Comparison of ENCODE assay signal across 9 mouse cellular contexts in the genomic region with DNA sequence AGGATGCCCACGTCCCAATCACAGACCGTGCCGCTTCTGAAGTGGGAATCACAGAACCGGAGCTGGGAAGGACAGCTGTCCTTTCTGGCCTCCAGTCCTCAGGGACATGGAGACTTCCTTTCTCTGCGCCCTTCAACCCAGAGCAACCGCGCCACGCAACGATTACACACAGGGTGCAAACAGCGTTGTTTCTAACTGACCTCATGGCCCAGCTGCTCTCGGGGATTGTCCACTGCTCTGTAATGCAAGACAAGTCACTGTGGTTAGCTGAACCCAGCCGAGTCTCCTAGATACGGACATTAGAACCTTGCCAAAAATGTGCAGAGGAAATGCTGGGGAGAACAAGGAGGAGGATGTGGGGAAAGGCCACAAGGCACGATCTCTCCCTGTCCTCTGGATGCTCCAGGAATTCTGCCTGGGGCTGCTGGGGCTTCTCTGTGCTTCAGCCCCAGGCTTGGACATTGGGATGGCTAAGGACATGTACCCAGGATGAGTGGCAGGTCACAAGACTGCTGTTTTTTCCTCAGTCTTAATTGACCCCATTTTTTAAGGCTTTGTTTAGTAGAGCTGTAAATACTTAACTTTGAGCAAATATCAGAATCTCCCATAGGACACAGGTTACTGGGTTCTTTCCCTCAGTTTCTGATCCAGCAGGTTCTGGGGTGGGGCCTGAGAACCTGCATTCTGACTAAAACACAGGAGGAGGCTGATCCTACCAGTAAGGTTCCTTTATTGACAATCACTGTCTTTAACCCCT. TPM values are rescaled to one million over a fixed set of nuclear protein-coding genes. Genes with fewer than 3 reads are reported as not detected.
DNase-seq lines count a peak whose midpoint lies in the region; ATAC-seq and TF ChIP-seq lines count a peak whose summit lies in the region.
"Had no signal": no experiment of that assay in that cellular context is flagged by ENCODE, and none has a peak within 500 bp of the region (broad histone marks: within the 10 kb centered on the region; RNA-seq: fewer than 3 reads in every experiment).

No protein-coding gene starts in this region.

- H3K36me3 ChIP-seq in liver, embryonic 11.5 days (ENCODE audit: control insufficient read depth, insufficient read depth, low read length), result no peaks in the 10 kb centered on the region
- H3K36me3 ChIP-seq in myocyte (ENCODE audit: control insufficient read depth, insufficient read depth), result no peaks in the 10 kb centered on the region
- H3K36me3 ChIP-seq: hindbrain, embryonic 15.5 days had no signal

- H3K27me3 ChIP-seq in liver, embryonic 11.5 days (replicated peaks; ENCODE audit: control insufficient read depth, insufficient read depth, low read length), result peaks cover 22% of the 10 kb centered on the region
- no peaks in the 10 kb centered on the region for H3K27me3 ChIP-seq in myocyte (ENCODE audit: control insufficient read depth, insufficient read depth, insufficient read length)
- H3K27me3 ChIP-seq: hindbrain, embryonic 15.5 days had no signal

- H3K27ac ChIP-seq in liver, embryonic 11.5 days (ENCODE audit: low read depth, low read length), result no peak overlapping the region
- H3K27ac ChIP-seq: hindbrain, embryonic 15.5 days had no signal

- ATAC-seq in liver, embryonic 11.5 days (replicated peaks; ENCODE audit: low FRiP score), result no peak

- no peak for TF ChIP-seq POLR2A in brain, embryonic 14.5 days (IDR thresholded peaks at IDR 0.05; ENCODE audit: borderline replicate concordance, extremely low read depth, insufficient read depth, insufficient read length, poor library complexity, severe bottlenecking)
- TF ChIP-seq POLR2A in myocyte (IDR thresholded peaks at IDR 0.05; ENCODE audit: insufficient read length, low read depth), result peak; percentile 50

- no peak overlapping the region for H3ac ChIP-seq in myocyte (ENCODE audit: control insufficient read depth, insufficient read length)

- no peaks in the 10 kb centered on the region for H3K9me3 ChIP-seq in liver, embryonic 11.5 days (ENCODE audit: control insufficient read depth, low read length)
- H3K9me3 ChIP-seq: hindbrain, embryonic 15.5 days had no signal

- H3K4me2 ChIP-seq in liver, embryonic 11.5 days, result no peak overlapping the region
- peak overlapping the region; percentile 78 for H3K4me2 ChIP-seq in myocyte (ENCODE audit: low read depth)
- H3K4me2 ChIP-seq: hindbrain, embryonic 15.5 days had no signal

- no peak overlapping the region for H3K9ac ChIP-seq in liver, embryonic 11.5 days (ENCODE audit: low read depth, low read length)
- H3K9ac ChIP-seq: hindbrain, embryonic 15.5 days had no signal

- no peak overlapping the region for H3K4me3 ChIP-seq in liver, embryonic 11.5 days (ENCODE audit: low read depth, low read length)
- no peak overlapping the region for H3K4me3 ChIP-seq in myocyte
- H3K4me3 ChIP-seq: hindbrain, embryonic 15.5 days had no signal

- no peaks in the 10 kb centered on the region for H3K79me2 ChIP-seq in myocyte (ENCODE audit: control insufficient read depth, insufficient read depth)

- peak; percentile 19 for DNase-seq in liver
- no peak for DNase-seq in liver, embryonic 11.5 days (ENCODE audit: low spot score)
- DNase-seq in brain, embryonic 14.5 days (ENCODE audit: low read depth), result peak; percentile 16
- DNase-seq in kidney, adult 18-20 months, result peak; percentile 43
- DNase-seq in spleen, postnatal 10 days (ENCODE audit: low spot score in 2 of 2), result no peak
- no peak for DNase-seq in spleen, adult 18-20 months
- no peak for DNase-seq in left cerebral cortex, adult 18-20 months (ENCODE audit: low spot score in 2 of 2)

- WGBS in liver, embryonic 11.5 days, result 51% methylated on average over 14 of the region's 14 CpGs

- TF ChIP-seq CTCF in brain, embryonic 14.5 days (IDR thresholded peaks at IDR 0.05; ENCODE audit: borderline replicate concordance, extremely low read depth, insufficient read depth, insufficient read length), result no peak

- H3K4me1 ChIP-seq in liver, embryonic 11.5 days (replicated peaks; ENCODE audit: control insufficient read depth, insufficient read depth, low read length), result no peaks in the 10 kb centered on the region

TF ChIP-seq in myocyte, 11 proteins besides CTCF, POLR2A, EP300 and RAD21:
- TF ChIP-seq SRF (IDR thresholded peaks at IDR 0.05; ENCODE audit: control insufficient read depth, insufficient read length, low read depth) (no peak), REST (IDR thresholded peaks at IDR 0.05; ENCODE audit: insufficient read depth, insufficient read length) (no peak), MAX (IDR thresholded peaks at IDR 0.05; ENCODE audit: low read depth) (no peak), MYOD1 (IDR thresholded peaks at IDR 0.05; ENCODE audit: control insufficient read depth in 1 of 3, insufficient read length in 2 of 3, low read depth in 2 of 3) (peak; percentile 75 to 96 (median 94)), MYOG (IDR thresholded peaks at IDR 0.05; ENCODE audit: control insufficient read depth in 1 of 3, insufficient read depth in 1 of 3, insufficient read length in 2 of 3, low read depth in 2 of 3) (peak; percentile 82 to 96 (median 92)), TCF3 (IDR thresholded peaks at IDR 0.05; ENCODE audit: insufficient read length, low read depth) (peak; percentile 90), USF1 (IDR thresholded peaks at IDR 0.05; ENCODE audit: low read depth) (no peak), CEBPB (IDR thresholded peaks at IDR 0.05; ENCODE audit: insufficient read depth, poor library complexity, severe bottlenecking) (peak; percentile 92), POLR2AphosphoS2 (IDR thresholded peaks at IDR 0.05; ENCODE audit: insufficient read length, low read depth) (peak; percentile 25), E2F4 (IDR thresholded peaks at IDR 0.05; ENCODE audit: insufficient read depth) (no peak), TCF12 (IDR thresholded peaks at IDR 0.05; ENCODE audit: insufficient read depth, poor library complexity, severe bottlenecking) (peak; percentile 75)
TF ChIP-seq in myocyte: peak in this region for 6.

RNA-seq across cellular contexts. Expression of a gene that starts 4.9 kb away (rescaled TPM):
- polyA plus RNA-seq in liver, embryonic 11.5 days (2014; fragmentation: Nextera tagmentation; extraction: Ambion mirVana), result 0.48 and 0.92 TPM in 2 replicates
- polyA plus RNA-seq in brain, embryonic 14.5 days (2012; rRNA removed), result 0.44 and 1.3 TPM in 2 replicates
- polyA plus RNA-seq in myocyte (2012; fragmentation: generic; extraction: Trizol), result 31.0 TPM
- total RNA-seq in left cerebral cortex, adult 18-20 months (2021), result under 1 TPM; 0.14 to 0.23 TPM

RNA-seq across cellular contexts. Expression of a gene that starts 19.5 kb away (rescaled TPM):
- 0.06 and 0.19 TPM in 2 replicates for polyA plus RNA-seq in liver, embryonic 11.5 days (2014; fragmentation: Nextera tagmentation; extraction: Ambion mirVana)
- 0.04 TPM in 1 of 2 replicates, not detected in the other for polyA plus RNA-seq in brain, embryonic 14.5 days (2012; rRNA removed)
- polyA plus RNA-seq in myocyte (2012; fragmentation: generic; extraction: Trizol), result 0.01 TPM
- not detected for total RNA-seq in left cerebral cortex, adult 18-20 months (2021)
- polyA plus RNA-seq: hindbrain, embryonic 15.5 days had no signal

Comparison
In these comparisons a context has a peak if more than half of its experiments do, and no peak if none do; other contexts are left out.
1. DNase-seq: peak in liver (single experiment), brain, embryonic 14.5 days (single experiment) and kidney, adult 18-20 months (single experiment); none in liver, embryonic 11.5 days (single experiment), spleen, postnatal 10 days (0 of 2), spleen, adult 18-20 months (0 of 2) and left cerebral cortex, adult 18-20 months (0 of 2).
2. RNA of a gene that starts 4.9 kb away (polyA plus RNA-seq): 31.0 TPM in myocyte (single experiment); 0.44 to 1.3 TPM in brain, embryonic 14.5 days and 0.48 to 0.92 TPM in liver, embryonic 11.5 days; every median in the first group is over 10 times any median in the second.